Mouse (Mus musculus) intestine, embryonic 14.5 days (tissue): Measurements from ENCODE around the gene Racgap1. TPM values are rescaled to one million over a fixed set of nuclear protein-coding genes. Genes with fewer than 3 reads are reported as not detected.

Experiments
- ATAC-seq: fragments of 200-750 bp; cut with Nextera tagmentation; replicated peaks from 2 replicates; pipeline ENCODE4 v1.8.0; 2017; ENCODE audit warnings: low read depth, moderate number of reproducible peaks, moderate TSS enrichment, moderate library complexity; ENCODE audit not compliant: low FRiP score, low TSS enrichment
- DNase-seq: peaks from one replicate; pipeline ENCODE4 v3.0.0-alpha.2; 2018; ENCODE audit warnings: low spot score
- H3K27ac ChIP-seq: fragments of 300-500 bp; sonication (generic); 2 replicates; pipeline ENCODE4 v1.5.1; 2014; ENCODE audit warnings: low read depth, mild to moderate bottlenecking, control low read depth
- H3K27me3 ChIP-seq: fragments of 300-500 bp; sonication (generic); replicated peaks from 2 replicates; pipeline ENCODE4 v1.6.1; 2014; ENCODE audit warnings: low read length, control low read depth; ENCODE audit not compliant: control insufficient read depth, insufficient read depth
- H3K36me3 ChIP-seq: fragments of 300-500 bp; sonication (generic); 2 replicates; pipeline ENCODE4 v1.6.1; 2014; ENCODE audit warnings: low read length, control low read depth; ENCODE audit not compliant: control insufficient read depth, insufficient read depth
- H3K4me1 ChIP-seq: fragments of 300-500 bp; sonication (generic); replicated peaks from 2 replicates; pipeline ENCODE4 v1.6.1; 2014; ENCODE audit warnings: low read length, control low read depth, mixed read lengths; ENCODE audit not compliant: control insufficient read depth, insufficient read depth
- H3K4me2 ChIP-seq: fragments of 300-500 bp; sonication (generic); 2 replicates; pipeline ENCODE4 v1.6.1; 2014; ENCODE audit warnings: low read length
- H3K4me3 ChIP-seq: fragments of 300-500 bp; sonication (generic); 2 replicates; pipeline ENCODE4 v1.5.1; 2014; ENCODE audit warnings: low read depth, low read length, control low read depth, mixed read lengths
- H3K9ac ChIP-seq: fragments of 300-500 bp; sonication (generic); 2 replicates; pipeline ENCODE4 v1.6.1; 2014; ENCODE audit warnings: mild to moderate bottlenecking, low read length
- H3K9me3 ChIP-seq: fragments of 300-500 bp; sonication (generic); 2 replicates; pipeline ENCODE4 v1.6.1; 2016; ENCODE audit warnings: low read length, control low read depth; ENCODE audit not compliant: control insufficient read depth
- WGBS: fragments of 180-500 bp; shearing (Covaris S2); extraction: QIAGEN DNeasy Blood & Tissue Kit; methylation state at CpG from one replicate; pipeline ENCODE4 v1.1.7; 2014; 5-methylcytosine and 5-hydroxymethylcytosine counted together
- polyA plus RNA-seq: library from polyadenylated mRNA; unstranded; fragments of >200 nt; fragmentation: Nextera tagmentation; extraction: Ambion mirVana; gene quantifications from 2 replicates; pipeline ENCODE4 v1.2.1, GENCODE M21; 2014

The Racgap1 gene
- polyA plus RNA-seq, 1 experiment from 2014 or later = 104 TPM

DNA sequence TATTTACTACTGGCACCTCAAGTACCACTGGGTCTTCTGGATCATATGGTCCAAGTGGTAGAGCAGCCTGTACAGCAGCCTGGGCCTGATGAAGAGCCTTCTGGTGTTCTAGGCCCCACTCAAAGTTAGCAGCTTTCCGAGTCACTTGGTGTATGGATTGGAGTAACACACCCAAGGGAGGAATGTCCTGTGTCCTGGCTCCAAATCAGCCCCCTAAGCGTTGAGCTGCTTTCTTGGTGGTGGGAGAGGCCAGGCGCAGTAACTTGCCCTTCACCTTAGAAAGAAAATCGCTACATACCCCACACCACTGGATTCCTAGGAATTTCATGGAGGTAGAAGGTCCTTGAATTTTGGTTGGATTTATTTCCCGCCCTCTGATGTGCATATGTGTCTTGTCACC lies 32.7 kb upstream of the Racgap1 start:
- Histone ChIP-seq H3K36me3 (no peaks in the 10 kb centered on the region), H3K4me1 (no peaks in the 10 kb centered on the region), H3K9ac (no peak overlapping the region), H3K4me3 (no peak overlapping the region), H3K27me3 (no peaks in the 10 kb centered on the region), H3K27ac (no peak overlapping the region), H3K9me3 (no peaks in the 10 kb centered on the region), H3K4me2 (no peak overlapping the region)
- WGBS = 93% methylated on average over 5 of the region's 5 CpGs
- DNase-seq (no peak), ATAC-seq (no peak)

DNA sequence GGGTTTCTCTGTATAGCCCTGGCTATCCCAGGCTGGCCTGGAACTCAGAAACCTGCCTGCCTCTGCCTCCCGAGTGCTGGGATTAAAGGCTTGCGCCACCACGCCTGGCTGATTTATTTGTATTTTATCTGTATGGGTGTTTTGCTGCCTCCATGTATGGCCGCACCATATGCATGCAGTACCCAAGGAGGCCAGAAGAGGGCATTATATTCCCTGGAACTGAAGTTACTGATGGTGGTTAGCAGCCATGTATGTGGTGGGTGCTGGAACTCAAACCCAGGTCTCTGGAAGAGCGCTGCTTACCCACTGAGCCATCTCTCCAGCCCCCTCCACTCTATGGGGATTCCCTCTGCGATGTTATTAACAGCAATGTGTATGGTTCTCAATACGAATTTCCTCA lies 31.4 kb upstream of the Racgap1 start:
- no peaks in the 10 kb centered on the region for H3K9me3 ChIP-seq
- H3K4me1 ChIP-seq = no peaks in the 10 kb centered on the region
- ATAC-seq (no peak), DNase-seq (no peak)
- no peak overlapping the region for H3K9ac ChIP-seq
- H3K27ac ChIP-seq = no peak overlapping the region
- H3K4me2 ChIP-seq = no peak overlapping the region
- H3K36me3 ChIP-seq = no peaks in the 10 kb centered on the region
- no peak overlapping the region for H3K4me3 ChIP-seq
- 91% methylated on average over 7 of the region's 7 CpGs for WGBS
- no peaks in the 10 kb centered on the region for H3K27me3 ChIP-seq

DNA sequence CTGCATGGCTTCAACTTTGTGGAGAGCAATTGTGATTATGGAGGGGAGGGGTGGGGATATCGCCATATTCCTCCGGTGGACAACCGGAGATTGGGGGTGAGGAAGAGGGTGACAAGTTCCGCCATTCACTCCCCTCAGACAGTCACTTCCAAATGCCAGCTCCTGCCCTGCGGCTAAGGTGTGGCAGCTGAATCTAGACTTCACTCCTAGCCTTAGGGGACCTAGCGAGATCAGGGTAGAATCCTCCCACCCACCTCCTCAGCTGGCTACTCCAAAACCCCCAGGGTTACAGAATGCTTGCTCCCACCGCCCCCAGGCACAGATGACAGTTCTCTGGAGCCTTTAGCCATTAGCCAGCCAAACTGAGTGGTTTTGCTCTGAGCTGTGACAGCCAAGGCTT lies 27.6 kb upstream of the Racgap1 start:
- Histone ChIP-seq H3K36me3 (no peaks in the 10 kb centered on the region), H3K4me3 (no peak overlapping the region), H3K4me1 (0 out of 2 replicates have a peak, but pooled peaks cover 4% of the 10 kb centered on the region), H3K9ac (no peak overlapping the region), H3K9me3 (no peaks in the 10 kb centered on the region), H3K27ac (no peak overlapping the region), H3K27me3 (0 out of 2 replicates have a peak, but pooled peaks cover 4% of the 10 kb centered on the region), H3K4me2 (no peak overlapping the region)
- DNase-seq = no peak
- 55% methylated on average over 7 of the region's 7 CpGs for WGBS
- ATAC-seq = no peak

DNA sequence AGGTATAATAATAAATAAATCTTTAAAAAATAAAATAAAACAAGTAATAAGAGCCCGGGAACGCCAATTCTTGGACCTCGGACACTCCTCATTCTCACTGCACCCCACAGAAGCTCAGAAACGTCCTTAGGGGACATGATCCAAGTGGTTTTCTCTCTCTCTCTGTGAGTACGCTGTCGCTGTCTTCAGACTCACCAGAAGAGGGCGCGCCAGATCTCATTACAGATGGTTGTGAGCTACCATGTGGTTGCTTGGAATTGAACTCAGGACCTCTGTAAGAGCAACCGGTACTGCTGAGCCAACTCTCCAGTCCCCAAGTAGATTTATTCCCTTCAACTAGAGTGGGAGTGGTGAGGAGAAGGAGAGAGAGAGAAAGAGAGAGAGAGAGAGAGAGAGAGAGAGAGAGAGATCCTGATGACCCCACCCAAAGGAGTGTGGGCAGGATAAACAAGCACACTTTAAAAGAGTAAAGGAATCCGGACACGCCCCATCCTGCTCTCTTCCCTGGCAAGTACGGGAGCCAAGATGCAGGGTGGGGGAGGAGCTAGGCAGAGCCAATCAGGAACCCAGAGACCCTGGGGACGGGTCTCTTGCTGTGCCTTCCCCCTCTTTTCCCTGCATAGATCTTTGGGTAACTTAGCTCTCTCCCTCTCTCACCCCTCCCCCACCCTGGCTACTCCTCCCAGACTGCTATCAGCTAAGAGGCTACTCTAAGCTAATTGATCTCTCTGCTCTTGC lies 26.8 kb upstream of the Racgap1 start:
- WGBS = 14% methylated on average over 13 of the region's 13 CpGs
- H3K9ac ChIP-seq = no peak overlapping the region
- ATAC-seq (peak; percentile 62), DNase-seq (no peak)
- no peak overlapping the region for H3K27ac ChIP-seq
- H3K4me3 ChIP-seq = no peak overlapping the region
- no peak overlapping the region for H3K4me2 ChIP-seq
- 0 out of 2 replicates have a peak, but pooled peaks cover 4% of the 10 kb centered on the region for H3K4me1 ChIP-seq
- no peaks in the 10 kb centered on the region for H3K36me3 ChIP-seq
- H3K9me3 ChIP-seq = no peaks in the 10 kb centered on the region
- peaks cover 8% of the 10 kb centered on the region; the same call in 1 of the 2 replicates for H3K27me3 ChIP-seq

DNA sequence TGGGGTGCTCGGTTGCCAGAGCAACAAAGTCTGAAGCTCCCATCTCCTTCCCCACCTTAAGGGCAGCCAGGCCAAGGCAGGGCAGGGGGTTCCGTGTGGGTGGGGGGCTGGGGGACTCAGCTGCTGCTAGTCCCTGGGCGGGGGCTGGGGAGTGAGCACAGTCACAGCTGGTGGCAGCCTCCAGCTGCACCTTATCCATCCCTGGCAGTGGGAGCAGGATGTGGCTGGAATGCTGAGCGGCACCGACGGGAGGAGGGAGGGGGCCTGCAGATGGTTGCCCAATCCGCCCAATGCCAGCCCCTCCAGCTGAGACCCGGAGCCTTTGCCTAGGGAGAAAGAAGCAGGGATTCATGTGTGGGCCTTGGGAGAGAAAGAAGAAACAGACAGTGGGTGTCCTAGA lies 25.6 kb upstream of the Racgap1 start:
- Histone ChIP-seq H3K9me3 (no peaks in the 10 kb centered on the region), H3K36me3 (no peaks in the 10 kb centered on the region), H3K27me3 (peaks cover 15% of the 10 kb centered on the region), H3K27ac (no peak overlapping the region), H3K9ac (no peak overlapping the region), H3K4me3 (no peak overlapping the region), H3K4me2 (no peak overlapping the region), H3K4me1 (0 out of 2 replicates have a peak, but pooled peaks cover 4% of the 10 kb centered on the region)
- ATAC-seq (peak; percentile 28; the same call in 1 of the 2 replicates), DNase-seq (no peak)
- WGBS = 40% methylated on average over 8 of the region's 8 CpGs

DNA sequence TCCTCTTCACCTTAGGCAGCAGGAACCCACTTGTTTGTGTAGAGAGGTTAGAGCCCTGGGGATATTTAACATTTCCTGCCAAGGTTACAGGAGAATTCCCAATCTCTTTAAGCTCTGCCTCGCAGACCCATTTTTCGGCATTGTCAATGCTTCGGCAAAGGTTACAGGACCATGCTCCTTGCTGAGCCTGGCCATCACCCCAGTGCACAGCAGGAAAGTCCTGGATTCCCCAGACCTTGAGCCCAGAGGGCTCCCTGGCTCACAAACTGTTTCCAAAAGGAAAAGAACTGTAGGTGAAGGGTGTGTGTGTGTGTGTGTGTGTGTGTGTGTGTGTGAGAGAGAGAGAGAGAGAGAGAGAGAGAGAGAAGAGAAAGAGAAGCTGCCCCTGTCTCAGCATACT lies 23.4 kb upstream of the Racgap1 start:
- 89% methylated on average over 3 of the region's 3 CpGs for WGBS
- no peak for ATAC-seq
- DNase-seq = no peak
- Histone ChIP-seq H3K9me3 (no peaks in the 10 kb centered on the region), H3K9ac (no peak overlapping the region), H3K4me2 (no peak overlapping the region), H3K27ac (no peak overlapping the region), H3K27me3 (peaks cover 32% of the 10 kb centered on the region), H3K4me3 (no peak overlapping the region), H3K36me3 (no peaks in the 10 kb centered on the region), H3K4me1 (peaks cover 8% of the 10 kb centered on the region)

DNA sequence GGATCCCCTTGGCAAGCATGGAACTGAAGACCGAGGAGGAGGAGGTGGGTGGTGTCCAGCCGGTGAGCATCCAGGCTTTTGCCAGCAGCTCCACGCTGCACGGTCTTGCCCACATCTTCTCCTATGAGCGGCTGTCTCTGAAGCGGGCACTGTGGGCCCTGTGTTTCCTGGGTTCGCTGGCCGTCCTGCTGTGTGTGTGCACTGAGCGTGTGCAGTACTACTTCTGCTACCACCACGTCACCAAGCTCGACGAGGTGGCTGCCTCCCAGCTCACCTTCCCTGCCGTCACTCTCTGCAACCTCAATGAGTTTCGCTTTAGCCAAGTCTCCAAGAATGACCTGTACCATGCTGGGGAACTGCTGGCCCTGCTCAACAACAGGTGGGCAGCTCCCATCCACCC lies 20.3 kb upstream of the Racgap1 start:
- Histone ChIP-seq H3K9me3 (no peaks in the 10 kb centered on the region), H3K9ac (no peak overlapping the region), H3K27ac (no peak overlapping the region), H3K4me1 (peaks cover 5% of the 10 kb centered on the region), H3K4me2 (no peak overlapping the region), H3K27me3 (peaks cover 38% of the 10 kb centered on the region), H3K4me3 (no peak overlapping the region), H3K36me3 (no peaks in the 10 kb centered on the region)
- WGBS = 64% methylated on average over 14 of the region's 14 CpGs
- ATAC-seq (no peak), DNase-seq (no peak)

DNA sequence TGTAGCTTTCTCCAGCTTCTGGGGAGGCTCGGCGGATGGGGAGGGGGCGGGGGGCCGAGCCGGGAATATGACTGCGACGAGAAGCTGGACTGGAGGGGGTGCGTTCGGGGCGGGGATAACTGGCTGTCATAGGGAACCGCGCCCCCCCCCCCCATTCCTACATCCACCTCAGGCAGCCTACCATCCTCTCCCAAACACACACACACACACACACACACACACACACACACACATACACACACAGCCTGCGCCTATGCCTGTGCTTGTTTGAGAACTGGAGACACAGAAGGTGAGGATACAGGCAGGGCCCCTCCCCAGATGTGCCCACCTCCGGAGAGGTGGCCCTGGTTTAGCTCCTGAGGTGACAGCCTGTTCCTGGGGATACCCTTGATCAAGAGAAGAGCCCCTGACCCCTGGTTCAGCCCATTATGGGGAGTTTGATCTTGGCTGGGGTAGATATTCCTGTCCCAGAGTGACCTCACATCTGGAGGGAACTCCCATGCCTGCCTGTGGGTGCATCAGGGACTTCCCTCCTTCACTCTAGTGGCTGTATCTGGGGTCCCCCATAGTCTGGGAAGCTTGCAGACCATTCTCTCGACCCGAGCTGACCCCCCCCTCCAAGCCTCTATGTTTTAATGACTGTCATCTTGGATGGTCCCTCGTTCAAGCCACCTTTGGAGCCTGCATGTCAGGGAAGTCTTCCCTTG lies 19.7 kb upstream of the Racgap1 start:
- Histone ChIP-seq H3K4me3 (peak overlapping the region; percentile 37), H3K9me3 (no peaks in the 10 kb centered on the region), H3K4me2 (peak overlapping the region; percentile 91), H3K27me3 (peaks cover 44% of the 10 kb centered on the region), H3K9ac (peak overlapping the region; percentile 22), H3K27ac (no peak overlapping the region), H3K4me1 (peaks cover 5% of the 10 kb centered on the region), H3K36me3 (no peaks in the 10 kb centered on the region)
- 11% methylated on average over 14 of the region's 17 CpGs for WGBS
- ATAC-seq = no peak; the same call in 1 of the 2 replicates
- DNase-seq = no peak
